Mouse (Mus musculus) spleen, adult 2 months (tissue): ENCODE measurements around the gene Best1.

ENCODE experiments used
- CTCF ChIP-seq: fragments of 200-500 bp; IDR thresholded peaks from 2 replicates; pipeline ENCODE4 v1.5.1; 2011; ENCODE audit warnings: mild to moderate bottlenecking, inconsistent platforms; ENCODE audit not compliant: insufficient read depth, insufficient read length, insufficient replicate concordance; ENCODE audit errors: extremely low read depth
- POLR2A ChIP-seq: fragments of 200-500 bp; IDR thresholded peaks from 2 replicates; pipeline ENCODE4 v1.6.1; 2011; ENCODE audit warnings: low read depth, low read length, inconsistent platforms

- TF ChIP-seq CTCF (no peak), POLR2A (no peak)
Observed at GRCm38 (mm10) chr19:9987192-9987591, 14.2 kb downstream of the Best1 start.
